Mouse (Mus musculus) C2C12 (cell line): ENCODE results near the gene Frmd4b.

Experiments used
- CEBPB ChIP-seq: IDR thresholded peaks from one replicate; pipeline ENCODE4 v1.6.1; 2011; ENCODE audit warnings: low read depth, mild to moderate bottlenecking, control low read depth, moderate library complexity
- CTCF ChIP-seq: IDR thresholded peaks from one replicate; pipeline ENCODE4 v1.5.1; 2011; ENCODE audit not compliant: control insufficient read depth, insufficient read depth, insufficient read length
- FOSL1 ChIP-seq: IDR thresholded peaks from one replicate; pipeline ENCODE4 v1.8.0; 2011; ENCODE audit warnings: mild to moderate bottlenecking, low read length; ENCODE audit not compliant: poor library complexity, insufficient read depth, severe bottlenecking
- MAX ChIP-seq: IDR thresholded peaks from one replicate; pipeline ENCODE4 v1.6.1; 2011; ENCODE audit warnings: mild to moderate bottlenecking, control low read depth
- MYOD1 ChIP-seq: IDR thresholded peaks from one replicate; pipeline ENCODE4 v1.6.1; 2011; ENCODE audit warnings: low read depth; ENCODE audit not compliant: control insufficient read depth, insufficient read length
- USF1 ChIP-seq: IDR thresholded peaks from one replicate; pipeline ENCODE4 v1.6.1; 2011; ENCODE audit warnings: low read depth, mild to moderate bottlenecking, control low read depth, moderate library complexity

- TF ChIP-seq CTCF = no peak
- TF ChIP-seq MAX = no peak
- TF ChIP-seq USF1 = no peak
- TF ChIP-seq CEBPB = no peak
- TF ChIP-seq FOSL1 = no peak
- no peak for TF ChIP-seq MYOD1
These were observed 295.2 kb downstream of the Frmd4b start for GRCm38 (mm10) chr6:97322126-97322525.
